Mouse (Mus musculus): ENCODE measurements around the gene Pcdh20. TPM values are rescaled to one million over a fixed set of nuclear protein-coding genes. Genes with fewer than 3 reads are reported as not detected.
A peak's percentile ranks its signal among the peaks of the same experiment; 100 is the strongest.

The Pcdh20 gene
- 0.97 and 1.7 TPM in 2 replicates for polyA plus RNA-seq (2016; fragmentation: Nextera tagmentation; extraction: Ambion mirVana)

GRCm38 (mm10) chr14:88470495-88471434 lies at the start of gene Pcdh20:
Gene Pcdh20 (minus strand): TSS chr14:88471396.
- Histone ChIP-seq H3K4me1 (peaks cover 18% of the 10 kb centered on the region), H3K27ac (replicated peaks) (no peak within 1 kb of the TSS), H3K27me3 (replicated peaks; ENCODE audit: low read depth, poor library complexity, severe bottlenecking) (peaks cover 37% of the 10 kb centered on the region), H3K9me3 (no peaks in the 10 kb centered on the region), H3K4me3 (peak within 1 kb of the TSS; percentile 64), H3K36me3 (replicated peaks) (no peaks in the 10 kb centered on the region)
- peak; percentile 83 for DNase-seq (ENCODE audit: low spot score)
- 2% methylated on average over 29 of the region's 29 CpGs for WGBS

DNA sequence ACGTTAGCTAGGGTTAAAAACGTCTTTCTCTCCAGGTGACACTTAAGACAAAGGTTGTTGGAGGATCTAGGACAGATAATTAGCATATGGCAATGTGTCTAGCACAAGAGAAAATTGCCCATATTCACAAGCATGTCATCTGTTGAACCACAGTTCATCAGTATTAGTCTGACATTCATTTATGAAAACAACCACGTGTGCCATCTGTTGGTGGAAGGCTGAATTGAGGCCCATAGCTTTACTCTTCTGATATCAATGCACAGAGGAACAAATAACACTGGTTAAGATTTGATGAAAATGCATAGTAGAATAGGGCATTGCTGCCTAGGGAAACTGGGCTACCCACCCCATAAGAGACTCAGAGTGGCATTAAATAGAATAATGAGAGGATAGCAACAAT lies 8.7 kb upstream of the Pcdh20 start:
- no peak for DNase-seq (ENCODE audit: low spot score)
- no peaks in the 10 kb centered on the region for H3K27me3 ChIP-seq (replicated peaks; ENCODE audit: low read depth, poor library complexity, severe bottlenecking)
- no peaks in the 10 kb centered on the region for H3K9me3 ChIP-seq
- no peak overlapping the region for H3K4me3 ChIP-seq
- no peak overlapping the region for H3K27ac ChIP-seq (replicated peaks)
- WGBS, result 55% methylated on average over 3 of the region's 3 CpGs
- no peaks in the 10 kb centered on the region for H3K4me1 ChIP-seq
- no peaks in the 10 kb centered on the region for H3K36me3 ChIP-seq (replicated peaks)

DNA sequence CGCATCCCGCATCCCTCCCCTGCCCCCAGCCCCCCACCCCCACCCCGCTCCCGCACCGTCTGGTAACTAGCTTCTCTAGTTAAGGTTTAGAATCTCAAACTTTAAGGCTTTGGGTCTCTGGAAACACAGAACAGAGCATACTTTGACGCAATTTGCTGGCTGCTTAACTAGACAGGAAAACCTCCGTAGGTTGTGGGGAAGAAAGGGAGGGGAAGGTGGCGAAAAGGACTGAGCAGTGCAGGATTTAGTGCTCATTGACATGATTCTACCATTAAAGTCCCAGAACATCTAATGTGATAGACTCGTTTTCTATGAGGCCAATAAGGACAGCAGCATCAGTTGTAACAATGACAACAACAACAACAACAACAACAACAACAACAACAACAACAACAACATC lies 1.2 kb downstream of the Pcdh20 start:
- no peak overlapping the region; the same call in 1 of the 2 replicates for H3K27ac ChIP-seq (replicated peaks)
- peaks cover 37% of the 10 kb centered on the region for H3K27me3 ChIP-seq (replicated peaks; ENCODE audit: low read depth, poor library complexity, severe bottlenecking)
- H3K36me3 ChIP-seq (replicated peaks), result no peaks in the 10 kb centered on the region
- DNase-seq (ENCODE audit: low spot score), result no peak
- peak overlapping the region; percentile 64 for H3K4me3 ChIP-seq
- H3K9me3 ChIP-seq, result no peaks in the 10 kb centered on the region
- WGBS, result 2% methylated on average over 9 of the region's 9 CpGs
- H3K4me1 ChIP-seq, result peaks cover 18% of the 10 kb centered on the region

- Histone ChIP-seq H3K4me3 (peak overlapping the region; percentile 64), H3K9me3 (no peaks in the 10 kb centered on the region), H3K27me3 (replicated peaks; ENCODE audit: low read depth, poor library complexity, severe bottlenecking) (peaks cover 37% of the 10 kb centered on the region), H3K4me1 (peaks cover 18% of the 10 kb centered on the region), H3K36me3 (replicated peaks) (no peaks in the 10 kb centered on the region), H3K27ac (replicated peaks) (peak overlapping the region; percentile 40)
- WGBS, result 2% methylated on average over 18 of the region's 18 CpGs
- DNase-seq (ENCODE audit: low spot score), result peak; percentile 52
These were observed 1.8 kb downstream of the Pcdh20 start for GRCm38 (mm10) chr14:88469361-88469760.

DNA sequence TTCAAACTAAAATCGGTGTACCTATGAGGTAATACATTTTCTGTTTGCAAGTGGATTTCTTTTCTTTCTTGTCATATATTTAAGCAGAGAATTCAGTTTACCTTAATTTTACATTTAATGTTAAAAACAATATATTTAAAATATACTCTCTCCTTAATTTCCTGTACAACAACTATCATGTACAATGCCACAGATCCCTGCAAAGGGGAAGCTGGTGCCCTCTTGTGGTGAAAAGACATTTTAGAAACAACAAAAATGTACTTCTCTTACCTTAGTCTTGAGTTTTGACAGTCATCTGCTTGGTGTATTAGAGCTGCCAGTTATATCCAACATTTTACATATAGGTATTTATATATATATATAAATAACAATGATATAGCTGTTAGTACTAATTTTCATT lies 4.8 kb downstream of the Pcdh20 start:
- 97% methylated on average over 1 of the region's 1 CpGs for WGBS
- Histone ChIP-seq H3K27me3 (replicated peaks; ENCODE audit: low read depth, poor library complexity, severe bottlenecking) (peaks cover 31% of the 10 kb centered on the region), H3K4me3 (no peak overlapping the region), H3K27ac (replicated peaks) (no peak overlapping the region), H3K36me3 (replicated peaks) (no peaks in the 10 kb centered on the region), H3K9me3 (no peaks in the 10 kb centered on the region), H3K4me1 (peaks cover 18% of the 10 kb centered on the region)
- no peak for DNase-seq (ENCODE audit: low spot score)

- Histone ChIP-seq H3K4me1 (peaks cover 4% of the 10 kb centered on the region), H3K27ac (replicated peaks) (no peak overlapping the region), H3K27me3 (replicated peaks; ENCODE audit: low read depth, poor library complexity, severe bottlenecking) (peaks cover 23% of the 10 kb centered on the region), H3K4me3 (no peak overlapping the region), H3K36me3 (replicated peaks) (no peaks in the 10 kb centered on the region), H3K9me3 (no peaks in the 10 kb centered on the region)
- no peak for DNase-seq (ENCODE audit: low spot score)
- 68% methylated on average over 1 of the region's 1 CpGs for WGBS
These were observed 6.8 kb downstream of the Pcdh20 start for GRCm38 (mm10) chr14:88464356-88464755.

GRCm38 (mm10) chr14:88463357-88463756 lies 7.8 kb downstream of the Pcdh20 start:
- H3K27me3 ChIP-seq (replicated peaks; ENCODE audit: low read depth, poor library complexity, severe bottlenecking), result peaks cover 13% of the 10 kb centered on the region
- 82% methylated on average over 2 of the region's 2 CpGs for WGBS

GRCm38 (mm10) chr14:88462944-88463343 lies 8.3 kb downstream of the Pcdh20 start:
- 83% methylated on average over 3 of the region's 3 CpGs for WGBS

More at GRCm38 (mm10) chr14:88463357-88463756, 7.8 kb downstream of the Pcdh20 start:
- Histone ChIP-seq H3K27ac (replicated peaks) (no peak overlapping the region), H3K36me3 (replicated peaks) (no peaks in the 10 kb centered on the region), H3K4me3 (no peak overlapping the region), H3K9me3 (no peaks in the 10 kb centered on the region), H3K4me1 (no peaks in the 10 kb centered on the region)
- no peak for DNase-seq (ENCODE audit: low spot score)

DNA sequence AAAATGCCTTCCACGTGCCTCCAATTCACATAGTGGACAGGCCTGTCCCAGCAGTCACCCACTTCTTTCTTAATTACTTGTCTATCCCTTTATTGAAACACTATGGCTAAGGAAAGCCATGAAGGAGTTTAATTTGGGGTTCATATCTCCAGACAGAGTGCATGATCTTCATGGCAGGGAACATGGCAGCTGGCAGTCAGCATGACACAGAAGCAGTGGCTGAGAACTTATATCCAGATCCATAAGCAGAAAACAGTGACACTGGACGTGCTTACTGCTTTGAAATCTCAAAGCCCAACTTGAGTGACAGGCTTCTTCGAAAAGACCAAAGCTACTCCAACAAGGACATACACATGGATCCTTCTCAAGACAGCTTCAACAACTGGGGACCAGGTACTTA lies 10.5 kb downstream of the Pcdh20 start:
- no peaks in the 10 kb centered on the region for H3K27me3 ChIP-seq (replicated peaks; ENCODE audit: low read depth, poor library complexity, severe bottlenecking)
- 80% methylated on average over 3 of the region's 3 CpGs for WGBS
- H3K9me3 ChIP-seq, result no peaks in the 10 kb centered on the region
- no peaks in the 10 kb centered on the region for H3K36me3 ChIP-seq (replicated peaks)
- no peak overlapping the region for H3K4me3 ChIP-seq
- H3K4me1 ChIP-seq, result no peaks in the 10 kb centered on the region
- DNase-seq (ENCODE audit: low spot score), result no peak
- no peak overlapping the region for H3K27ac ChIP-seq (replicated peaks)

More at GRCm38 (mm10) chr14:88462944-88463343, 8.3 kb downstream of the Pcdh20 start:
- H3K4me3 ChIP-seq, result no peak overlapping the region
- no peaks in the 10 kb centered on the region for H3K4me1 ChIP-seq
- H3K27ac ChIP-seq (replicated peaks), result no peak overlapping the region
- no peaks in the 10 kb centered on the region for H3K9me3 ChIP-seq
- peaks cover 9% of the 10 kb centered on the region for H3K27me3 ChIP-seq (replicated peaks; ENCODE audit: low read depth, poor library complexity, severe bottlenecking)
- H3K36me3 ChIP-seq (replicated peaks), result no peaks in the 10 kb centered on the region
- DNase-seq (ENCODE audit: low spot score), result no peak

DNA sequence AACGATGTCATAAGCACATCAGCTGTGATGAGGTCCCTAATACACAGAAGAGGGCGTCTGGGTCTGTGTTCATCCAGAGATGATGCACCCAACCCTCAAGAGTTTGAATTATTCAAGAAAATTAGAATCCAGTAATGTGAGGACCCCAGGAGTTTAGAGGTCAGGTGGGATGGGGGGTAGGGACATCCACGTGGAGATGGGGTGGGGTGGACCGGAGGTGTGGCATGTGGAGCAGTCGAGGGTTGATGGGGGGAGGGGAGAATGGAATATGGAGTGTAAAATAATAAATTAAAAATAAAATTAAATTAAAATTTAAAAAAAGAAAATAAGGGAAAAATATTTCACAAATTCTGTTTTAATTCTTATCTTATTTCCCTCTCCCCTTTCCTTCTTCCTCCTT lies 27.9 kb downstream of the Pcdh20 start:
- WGBS, result 78% methylated on average over 5 of the region's 5 CpGs
- no peak for DNase-seq (ENCODE audit: low spot score)

DNA sequence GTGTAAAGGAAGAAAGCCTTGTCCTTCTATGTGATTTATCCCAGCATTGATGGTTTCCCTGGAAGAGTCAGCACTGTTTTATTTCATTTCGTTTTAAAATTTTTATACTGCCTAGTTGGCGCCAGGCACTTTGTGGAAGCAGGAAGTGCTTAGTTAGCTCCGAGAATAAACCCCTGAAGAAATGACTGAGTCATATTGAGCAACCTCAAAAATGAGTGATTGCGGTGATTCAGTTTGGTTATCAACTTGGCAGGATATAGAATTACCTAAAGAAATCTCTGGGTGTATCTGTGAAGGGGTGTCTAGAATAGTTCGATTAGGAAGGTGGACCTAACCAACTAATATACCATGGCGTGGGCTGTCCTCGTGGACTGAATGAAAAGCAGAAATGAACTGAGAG lies 41.8 kb downstream of the Pcdh20 start:
- no peak overlapping the region for H3K4me3 ChIP-seq
- 88% methylated on average over 7 of the region's 7 CpGs for WGBS
- H3K36me3 ChIP-seq (replicated peaks), result no peaks in the 10 kb centered on the region
- no peaks in the 10 kb centered on the region for H3K4me1 ChIP-seq
- no peak overlapping the region for H3K27ac ChIP-seq (replicated peaks)
- no peaks in the 10 kb centered on the region for H3K9me3 ChIP-seq
- no peak for DNase-seq (ENCODE audit: low spot score)
- H3K27me3 ChIP-seq (replicated peaks; ENCODE audit: low read depth, poor library complexity, severe bottlenecking), result no peaks in the 10 kb centered on the region

More for the DNA sequence above, 27.9 kb downstream of the Pcdh20 start:
- Histone ChIP-seq H3K27ac (replicated peaks) (no peak overlapping the region), H3K36me3 (replicated peaks) (no peaks in the 10 kb centered on the region), H3K27me3 (replicated peaks; ENCODE audit: low read depth, poor library complexity, severe bottlenecking) (no peaks in the 10 kb centered on the region), H3K4me1 (no peaks in the 10 kb centered on the region), H3K9me3 (no peaks in the 10 kb centered on the region), H3K4me3 (no peak overlapping the region)

DNA sequence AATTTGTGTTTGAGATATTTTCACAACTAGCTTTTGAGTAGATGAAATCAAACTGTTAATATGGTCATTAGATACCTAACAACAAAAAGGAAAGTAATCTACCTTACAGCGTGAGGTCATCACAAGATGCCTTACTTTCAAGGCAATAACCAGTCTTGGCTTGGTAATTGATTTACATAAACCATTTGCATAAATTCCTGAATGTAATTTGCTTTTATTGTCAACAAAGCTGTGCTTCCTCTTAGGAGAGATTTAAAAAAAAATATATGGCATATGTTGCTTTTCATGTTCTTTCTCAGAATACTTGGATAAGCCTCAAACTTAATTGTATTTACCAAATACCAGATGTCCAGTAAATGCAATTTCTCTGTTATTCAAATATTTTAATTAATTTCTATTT lies 43.8 kb downstream of the Pcdh20 start:
- DNase-seq (ENCODE audit: low spot score), result no peak
- WGBS, result 96% methylated on average over 1 of the region's 1 CpGs
- Histone ChIP-seq H3K4me1 (no peaks in the 10 kb centered on the region), H3K27ac (replicated peaks) (no peak overlapping the region), H3K36me3 (replicated peaks) (no peaks in the 10 kb centered on the region), H3K4me3 (no peak overlapping the region), H3K9me3 (no peaks in the 10 kb centered on the region), H3K27me3 (replicated peaks; ENCODE audit: low read depth, poor library complexity, severe bottlenecking) (no peaks in the 10 kb centered on the region)
